Mouse (Mus musculus): ENCODE results near the gene Gja4.

DNA sequence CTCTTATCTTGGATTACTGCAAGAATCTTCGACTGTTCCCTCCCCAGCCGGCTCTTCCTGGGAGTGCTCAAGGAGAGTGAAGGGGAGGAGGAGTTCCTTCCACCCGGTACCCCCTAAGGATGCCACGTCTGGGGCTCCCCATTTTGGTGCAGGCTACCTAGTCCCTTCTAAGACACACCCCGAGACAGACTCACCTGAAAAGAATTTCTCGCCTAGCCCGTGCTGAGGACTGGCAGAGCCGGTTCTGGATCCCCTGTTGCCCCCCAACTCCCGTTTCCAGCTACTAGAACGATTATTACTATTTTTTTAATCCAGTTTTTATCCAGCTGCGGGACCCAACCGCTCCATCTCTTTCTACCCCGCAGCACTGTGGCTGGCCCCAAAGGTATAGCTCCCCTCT lies 15.9 kb upstream of the Gja4 start:
- no peak for TF ChIP-seq CTCF (IDR thresholded peaks at IDR 0.05; ENCODE audit: low read depth)
- TF ChIP-seq EP300 (optimal IDR thresholded peaks at IDR 0.05): no peak
